Mouse (Mus musculus): Measurements from ENCODE around the gene Mapre1.

DNA sequence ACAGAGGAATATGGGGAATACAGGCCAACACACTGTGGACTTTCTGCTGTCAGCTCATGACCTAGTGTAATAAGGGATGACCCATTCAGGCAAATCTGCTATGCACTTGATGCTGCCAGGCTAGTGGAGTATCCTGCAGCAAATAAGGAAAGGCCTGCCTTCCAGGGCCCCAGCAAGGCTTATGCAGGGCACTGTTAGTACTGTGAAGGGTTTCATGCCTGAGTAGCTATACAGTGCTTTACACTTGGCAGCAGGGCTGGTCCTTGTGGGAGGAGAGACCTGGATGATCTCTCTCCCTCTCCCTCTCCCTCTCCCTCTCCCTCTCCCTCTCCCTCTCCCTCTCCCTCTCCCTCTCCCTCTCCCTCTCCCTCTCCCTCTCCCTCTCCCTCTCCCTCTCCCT lies 52.3 kb downstream of the Mapre1 start:
- TF ChIP-seq CTCF (IDR thresholded peaks at IDR 0.05; ENCODE audit: extremely low read depth, insufficient read length, insufficient replicate concordance, low read depth, low read length) (no peak), POLR2A (IDR thresholded peaks at IDR 0.05; ENCODE audit: low read depth, low read length) (no peak)

Measured in small intestine, adult 2 months (tissue).